Mouse (Mus musculus): ENCODE measurements around the gene Zfand2b. TPM values are rescaled to one million over a fixed set of nuclear protein-coding genes. Genes with fewer than 3 reads are reported as not detected.

The Zfand2b gene
- 53.2 and 58.5 TPM in 2 replicates for polyA plus RNA-seq (2012; rRNA removed)
- 40.2 TPM in 2 replicates for polyA plus RNA-seq (2014; fragmentation: Nextera tagmentation; extraction: Ambion mirVana)

GRCm38 (mm10) chr1:75168472-75169464, at the start of gene Zfand2b:
Gene Zfand2b (plus strand): TSS chr1:75168646.
- Histone ChIP-seq H3K36me3 (ENCODE audit: control insufficient read depth, insufficient read depth, low read length) (peaks cover 35% of the 10 kb centered on the region), H3K4me1 (ENCODE audit: control insufficient read depth, insufficient read depth, low read length) (peaks cover 10% of the 10 kb centered on the region), H3K27ac (replicated peaks; ENCODE audit: low read depth, low read length) (peak within 1 kb of the TSS; percentile 81), H3K4me2 (replicated peaks; ENCODE audit: low read depth, low read length, severe bottlenecking) (peak within 1 kb of the TSS; percentile 56), H3K9ac (ENCODE audit: low read depth, low read length, severe bottlenecking) (peak within 1 kb of the TSS; percentile 56), H3K27me3 (ENCODE audit: control insufficient read depth, insufficient read depth, low read length) (no peaks in the 10 kb centered on the region), H3K4me3 (replicated peaks; ENCODE audit: low read length) (peak within 1 kb of the TSS; percentile 72), H3K9me3 (ENCODE audit: control insufficient read depth, low read length) (no peaks in the 10 kb centered on the region)
- TF ChIP-seq POLR2A (IDR thresholded peaks at IDR 0.05; ENCODE audit: borderline replicate concordance, extremely low read depth, insufficient read depth, insufficient read length) = peak; percentile 54; the same call in 1 of the 2 replicates
- peak; percentile 98 for ATAC-seq (ENCODE audit: low FRiP score, low read depth)
- DNase-seq (ENCODE audit: low spot score) = peak; percentile 95
- 2% methylated on average over 54 of the region's 59 CpGs for WGBS

- WGBS = 79% methylated on average over 3 of the region's 3 CpGs
- DNase-seq (ENCODE audit: low spot score) (no peak), ATAC-seq (ENCODE audit: low FRiP score, low read depth) (no peak)
- Histone ChIP-seq H3K4me2 (replicated peaks; ENCODE audit: low read depth, low read length, severe bottlenecking) (no peak overlapping the region), H3K27me3 (ENCODE audit: control insufficient read depth, insufficient read depth, low read length) (no peaks in the 10 kb centered on the region), H3K27ac (replicated peaks; ENCODE audit: low read depth, low read length) (no peak overlapping the region), H3K9ac (ENCODE audit: low read depth, low read length, severe bottlenecking) (no peak overlapping the region), H3K4me3 (replicated peaks; ENCODE audit: low read length) (no peak overlapping the region), H3K36me3 (ENCODE audit: control insufficient read depth, insufficient read depth, low read length) (no peaks in the 10 kb centered on the region), H3K4me1 (ENCODE audit: control insufficient read depth, insufficient read depth, low read length) (0 out of 2 replicates have a peak, but pooled peaks cover 5% of the 10 kb centered on the region), H3K9me3 (ENCODE audit: control insufficient read depth, low read length) (no peaks in the 10 kb centered on the region)
- TF ChIP-seq POLR2A (IDR thresholded peaks at IDR 0.05; ENCODE audit: borderline replicate concordance, extremely low read depth, insufficient read depth, insufficient read length) = no peak
These were observed 46.2 kb upstream of the Zfand2b start for GRCm38 (mm10) chr1:75122211-75122610.

DNA sequence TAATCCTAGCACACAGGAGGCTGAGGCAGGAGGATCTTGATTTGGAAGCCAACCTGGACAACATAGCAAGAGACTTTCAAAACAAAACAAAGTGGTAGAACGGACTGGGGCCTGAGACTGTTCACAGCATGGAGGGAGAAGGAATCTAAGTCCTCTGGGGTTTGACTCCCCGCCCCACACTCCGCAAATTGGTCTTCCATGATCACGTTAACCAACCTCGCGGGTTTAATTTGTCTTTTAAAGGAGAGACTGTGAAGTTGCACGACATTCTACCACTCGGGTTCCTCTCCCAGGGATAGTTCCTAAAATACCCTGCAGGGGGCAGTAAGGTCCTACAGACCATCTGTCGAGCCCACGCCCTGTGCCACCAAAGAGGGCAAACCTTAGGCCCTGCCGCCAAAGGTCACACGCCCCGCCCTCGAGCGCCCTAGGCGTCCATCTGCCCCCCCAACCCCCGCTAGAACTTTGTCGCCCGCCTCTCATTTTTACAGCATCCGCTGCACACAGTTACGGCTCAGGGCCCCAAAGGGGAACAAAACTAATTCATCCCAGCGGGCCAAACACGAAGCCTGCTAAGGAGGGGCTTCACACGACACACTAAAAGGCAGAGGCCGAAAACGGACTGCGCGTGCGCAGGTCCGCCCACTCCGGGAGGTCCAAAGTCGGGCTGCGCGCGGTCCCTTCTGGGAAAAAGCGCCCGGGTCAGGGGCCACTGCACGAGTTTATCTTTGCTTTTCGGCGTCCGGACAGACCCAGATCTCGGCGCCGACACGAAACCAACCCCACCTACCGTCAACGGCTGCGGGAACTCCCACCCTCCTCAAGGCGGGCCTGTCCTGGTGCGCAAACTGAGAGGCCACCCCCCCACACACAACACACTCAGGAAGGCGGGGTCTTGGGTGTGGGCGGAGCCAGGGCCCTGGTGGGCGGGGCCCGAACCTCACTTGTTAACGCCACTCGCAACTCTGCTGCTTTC, 43.8 kb upstream of the Zfand2b start, which contains the start of gene Nhej1:
TSS of gene Nhej1 (minus strand) at position 855 of the 976 bp plus-strand sequence.
- peak within 1 kb of the TSS; percentile 64 for H3K9ac ChIP-seq (ENCODE audit: low read depth, low read length, severe bottlenecking)
- no peaks in the 10 kb centered on the region for H3K9me3 ChIP-seq (ENCODE audit: control insufficient read depth, low read length)
- H3K27me3 ChIP-seq (ENCODE audit: control insufficient read depth, insufficient read depth, low read length) = no peaks in the 10 kb centered on the region
- peak; percentile 96 for DNase-seq (ENCODE audit: low spot score)
- WGBS = 1% methylated on average over 55 of the region's 56 CpGs
- TF ChIP-seq POLR2A (IDR thresholded peaks at IDR 0.05; ENCODE audit: borderline replicate concordance, extremely low read depth, insufficient read depth, insufficient read length) = 0 out of 2 replicates have a peak, but pooled peaks have one; percentile 16
- H3K36me3 ChIP-seq (ENCODE audit: control insufficient read depth, insufficient read depth, low read length) = no peaks in the 10 kb centered on the region
- peak within 1 kb of the TSS; percentile 92 for H3K27ac ChIP-seq (replicated peaks; ENCODE audit: low read depth, low read length)
- H3K4me1 ChIP-seq (ENCODE audit: control insufficient read depth, insufficient read depth, low read length) = 0 out of 2 replicates have a peak, but pooled peaks cover 5% of the 10 kb centered on the region
- H3K4me2 ChIP-seq (replicated peaks; ENCODE audit: low read depth, low read length, severe bottlenecking) = peak within 1 kb of the TSS; percentile 64
- peak; percentile 97 for ATAC-seq (ENCODE audit: low FRiP score, low read depth)
- H3K4me3 ChIP-seq (replicated peaks; ENCODE audit: low read length) = peak within 1 kb of the TSS; percentile 53

GRCm38 (mm10) chr1:75125418-75125817, 43.0 kb upstream of the Zfand2b start:
- ATAC-seq (ENCODE audit: low FRiP score, low read depth) (no peak), DNase-seq (ENCODE audit: low spot score) (no peak)
- Histone ChIP-seq H3K4me3 (replicated peaks; ENCODE audit: low read length) (peak overlapping the region; percentile 53), H3K27ac (replicated peaks; ENCODE audit: low read depth, low read length) (peak overlapping the region; percentile 92; the same call in 1 of the 2 replicates), H3K4me1 (ENCODE audit: control insufficient read depth, insufficient read depth, low read length) (0 out of 2 replicates have a peak, but pooled peaks cover 5% of the 10 kb centered on the region), H3K9me3 (ENCODE audit: control insufficient read depth, low read length) (no peaks in the 10 kb centered on the region), H3K36me3 (ENCODE audit: control insufficient read depth, insufficient read depth, low read length) (no peaks in the 10 kb centered on the region), H3K9ac (ENCODE audit: low read depth, low read length, severe bottlenecking) (no peak overlapping the region), H3K27me3 (ENCODE audit: control insufficient read depth, insufficient read depth, low read length) (no peaks in the 10 kb centered on the region), H3K4me2 (replicated peaks; ENCODE audit: low read depth, low read length, severe bottlenecking) (peak overlapping the region; percentile 64)
- WGBS = 36% methylated on average over 5 of the region's 5 CpGs
- TF ChIP-seq POLR2A (IDR thresholded peaks at IDR 0.05; ENCODE audit: borderline replicate concordance, extremely low read depth, insufficient read depth, insufficient read length) = no peak

All from limb, embryonic 14.5 days (tissue).